Mouse (Mus musculus) E14TG2a.4 (cell line): ENCODE results near the gene Upp2.
A peak's percentile ranks its signal among the peaks of the same experiment; 100 is the strongest.

Source experiments
- H3K27me3 ChIP-seq: 2 replicates; pipeline ENCODE4 v1.6.1; 2014; ENCODE audit warnings: low read length, control low read depth; ENCODE audit not compliant: insufficient read depth
- H3K36me3 ChIP-seq: 2 replicates; pipeline ENCODE4 v1.6.1; 2014; ENCODE audit warnings: low read length, control low read depth; ENCODE audit not compliant: insufficient read depth
- H3K4me1 ChIP-seq: replicated peaks from 2 replicates; pipeline ENCODE4 v1.6.1; 2014; ENCODE audit warnings: low read depth, low read length, control low read depth
- H3K4me3 ChIP-seq: replicated peaks from 2 replicates; pipeline ENCODE4 v1.5.1; 2014; ENCODE audit warnings: mild to moderate bottlenecking, low read length
- H3K9me3 ChIP-seq: 2 replicates; pipeline ENCODE4 v1.6.1; 2014; ENCODE audit warnings: low read length, control low read depth
- CTCF ChIP-seq: conservative IDR thresholded peaks from 2 replicates; pipeline ENCODE4 v1.5.1; 2014; ENCODE audit warnings: low read length
- NANOG ChIP-seq: IDR thresholded peaks from 2 replicates; pipeline ENCODE4 v1.6.1; 2014; ENCODE audit warnings: borderline replicate concordance, low read length, mixed read lengths
- POU5F1 ChIP-seq: IDR thresholded peaks from 2 replicates; pipeline ENCODE4 v1.6.1; 2014; ENCODE audit warnings: low read length, borderline replicate concordance

Gene Upp2

DNA sequence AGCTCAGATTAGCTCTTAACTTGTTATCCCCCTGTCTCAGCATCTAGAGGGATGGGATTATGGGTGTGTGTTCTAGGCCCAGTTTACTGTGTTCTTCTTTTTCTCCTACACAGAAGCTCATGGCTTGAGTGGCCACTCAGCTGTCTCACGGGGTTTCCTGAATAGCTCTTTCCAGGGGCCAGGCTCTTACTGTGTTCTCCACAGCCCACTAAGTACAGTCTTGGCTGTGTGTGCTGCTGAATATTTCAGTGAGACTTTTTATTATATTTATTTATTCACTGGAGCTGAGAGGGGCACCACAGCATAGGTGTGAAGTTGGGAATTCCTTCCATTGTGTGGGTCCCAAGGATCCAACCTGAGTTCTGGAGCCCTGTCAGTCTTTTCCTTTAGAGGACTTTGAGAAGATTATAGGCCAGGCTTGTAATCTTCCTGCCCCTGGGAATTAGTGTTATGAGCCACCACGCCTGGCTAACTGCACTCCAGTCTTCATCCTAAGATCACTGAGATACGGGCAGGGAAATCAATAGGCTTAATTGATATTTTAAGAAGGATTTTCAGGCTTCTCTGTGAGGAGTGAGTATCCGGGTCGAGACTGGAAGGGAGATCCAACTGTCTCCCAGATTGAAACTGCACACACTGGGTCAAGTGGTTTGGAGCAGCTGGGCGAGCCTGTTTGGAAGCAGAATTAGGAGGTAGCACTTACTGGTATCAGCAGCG is 96.5 kb downstream of the Upp2 start:
- H3K4me3 ChIP-seq, result no peak overlapping the region
- H3K9me3 ChIP-seq, result no peaks in the 10 kb centered on the region
- peaks cover 30% of the 10 kb centered on the region for H3K4me1 ChIP-seq
- no peaks in the 10 kb centered on the region for H3K36me3 ChIP-seq
- no peak for TF ChIP-seq CTCF
- TF ChIP-seq NANOG, result no peak
- no peaks in the 10 kb centered on the region for H3K27me3 ChIP-seq

DNA sequence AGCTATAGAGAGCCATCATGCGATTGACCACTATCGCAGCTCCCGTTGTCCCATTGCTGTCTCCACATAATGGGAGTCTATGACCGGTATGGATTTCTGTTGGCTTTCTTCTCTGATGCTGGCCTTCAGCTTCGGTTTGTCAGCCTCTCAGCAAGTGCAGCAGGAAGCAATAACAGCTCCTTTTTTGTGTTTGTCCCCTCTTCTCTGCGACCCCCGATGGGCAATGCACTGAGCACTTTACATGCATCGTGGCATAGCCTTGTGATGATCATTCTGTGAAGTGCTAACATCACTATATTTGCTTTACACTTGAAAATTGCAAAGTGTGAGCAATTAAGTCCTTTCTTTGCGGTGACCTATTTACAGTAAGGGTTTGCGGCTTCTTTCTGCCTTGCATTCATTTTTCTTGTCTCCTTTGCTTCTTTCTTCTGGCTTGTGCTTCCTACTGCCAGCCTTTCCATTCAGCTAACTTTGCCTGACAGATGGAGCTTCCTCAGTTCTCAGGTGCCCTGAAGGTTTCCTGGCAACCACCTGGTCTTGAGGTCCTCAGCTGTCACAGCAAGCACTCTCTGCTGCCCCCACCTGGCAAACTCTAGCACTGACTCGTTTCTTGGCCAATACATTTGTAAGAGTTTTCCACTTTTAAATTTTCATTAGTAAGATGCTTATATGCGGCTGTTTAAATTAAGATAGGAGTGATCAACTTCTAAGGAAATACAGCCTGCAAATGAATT is 98.2 kb downstream of the Upp2 start:
- Histone ChIP-seq H3K9me3 (no peaks in the 10 kb centered on the region), H3K4me3 (no peak overlapping the region), H3K4me1 (peaks cover 22% of the 10 kb centered on the region), H3K36me3 (no peaks in the 10 kb centered on the region), H3K27me3 (no peaks in the 10 kb centered on the region)
- TF ChIP-seq NANOG (no peak), CTCF (peak; percentile 95)

DNA sequence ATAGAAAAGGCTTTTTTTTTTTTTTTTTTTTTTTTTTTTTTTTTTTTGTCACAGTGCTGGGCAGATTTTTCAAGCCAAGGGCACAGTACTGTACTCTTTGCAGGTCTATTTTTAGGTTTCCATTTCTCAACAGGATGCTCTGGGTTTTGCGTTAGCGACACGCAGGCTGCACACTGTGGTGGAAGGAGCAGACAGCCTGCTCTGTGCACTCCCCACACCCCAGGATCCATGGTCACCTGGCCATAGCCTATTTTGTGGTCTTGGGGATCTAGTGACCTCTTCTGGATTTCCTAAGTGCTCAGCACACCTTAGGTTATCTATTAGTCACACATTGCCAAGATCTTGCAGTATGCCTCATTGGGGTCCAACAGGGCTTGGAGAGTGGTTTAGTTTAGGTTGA is 100.2 kb downstream of the Upp2 start:
- Histone ChIP-seq H3K36me3 (no peaks in the 10 kb centered on the region), H3K9me3 (peaks cover 18% of the 10 kb centered on the region), H3K4me1 (peaks cover 7% of the 10 kb centered on the region), H3K4me3 (no peak overlapping the region), H3K27me3 (no peaks in the 10 kb centered on the region)
- no peak for TF ChIP-seq CTCF
- no peak for TF ChIP-seq NANOG
- TF ChIP-seq POU5F1, result no peak

DNA sequence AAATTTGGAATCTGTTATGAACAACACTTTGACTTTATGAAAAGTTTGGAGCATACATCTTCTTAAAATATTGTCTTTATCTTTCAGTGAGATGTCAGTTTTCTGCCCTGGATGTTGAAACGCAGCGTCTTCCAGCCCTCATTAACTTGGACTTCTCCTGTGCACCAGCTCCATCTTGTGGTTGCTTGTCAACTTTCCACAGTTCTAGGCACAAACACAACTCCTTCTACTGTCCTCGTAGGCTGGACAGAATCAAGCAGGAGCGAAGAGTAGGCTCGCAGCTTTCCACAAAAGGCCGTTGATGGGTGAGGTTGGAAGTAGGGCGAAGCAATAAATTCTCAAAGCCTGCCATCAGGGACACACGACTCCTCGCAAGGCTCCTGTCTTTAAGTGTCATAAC is 100.9 kb downstream of the Upp2 start:
- Histone ChIP-seq H3K9me3 (peaks cover 25% of the 10 kb centered on the region), H3K4me3 (no peak overlapping the region), H3K36me3 (no peaks in the 10 kb centered on the region), H3K4me1 (peaks cover 7% of the 10 kb centered on the region), H3K27me3 (no peaks in the 10 kb centered on the region)
- TF ChIP-seq NANOG (no peak), CTCF (peak; percentile 51)

DNA sequence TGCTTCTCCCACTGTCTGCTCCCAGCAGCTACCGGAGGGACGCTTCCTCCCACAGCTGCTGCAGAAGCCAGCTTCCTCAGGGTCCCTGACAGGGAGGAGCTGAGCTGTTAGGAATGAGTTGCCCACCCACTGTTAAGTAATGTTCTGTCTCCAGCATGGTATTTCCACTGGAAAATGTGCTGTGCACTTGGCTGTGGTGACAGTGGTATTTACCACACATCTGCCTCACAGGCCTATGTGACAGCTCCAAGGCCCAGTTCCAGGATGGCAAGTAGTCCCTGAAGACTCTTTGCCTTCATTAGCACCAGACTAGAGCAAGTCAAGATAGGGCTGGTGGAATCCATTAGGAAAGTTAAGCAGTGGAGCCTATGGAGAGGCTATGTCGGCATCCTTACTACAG is 102.0 kb downstream of the Upp2 start:
- TF ChIP-seq CTCF (no peak), POU5F1 (no peak), NANOG (no peak)
- peaks cover 7% of the 10 kb centered on the region for H3K4me1 ChIP-seq
- peaks cover 36% of the 10 kb centered on the region for H3K9me3 ChIP-seq
- no peak overlapping the region for H3K4me3 ChIP-seq
- H3K27me3 ChIP-seq, result no peaks in the 10 kb centered on the region
- peaks cover 5% of the 10 kb centered on the region for H3K36me3 ChIP-seq

DNA sequence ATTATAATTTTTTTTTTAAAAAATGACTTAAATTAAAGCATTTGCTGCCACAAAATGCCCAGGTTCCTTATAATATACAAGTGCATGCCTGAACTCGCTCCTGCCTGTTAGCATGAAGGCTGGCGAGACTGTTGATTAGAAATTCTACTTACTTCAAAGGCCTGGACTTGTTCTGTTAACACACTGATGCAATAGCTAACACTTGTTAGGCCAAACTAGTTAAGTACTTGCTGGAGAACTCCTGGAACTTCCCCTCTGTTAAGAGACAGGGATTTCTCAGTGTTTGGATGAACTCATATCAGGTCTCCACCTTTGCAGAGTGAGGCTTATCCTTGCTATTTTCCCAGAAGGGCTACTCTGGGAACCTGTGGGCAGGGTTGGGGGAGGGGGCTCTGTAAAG is 105.4 kb downstream of the Upp2 start:
- H3K9me3 ChIP-seq, result peaks cover 43% of the 10 kb centered on the region
- H3K36me3 ChIP-seq, result peaks cover 5% of the 10 kb centered on the region
- no peak for TF ChIP-seq CTCF
- no peak for TF ChIP-seq POU5F1
- no peak for TF ChIP-seq NANOG
- no peak overlapping the region for H3K4me3 ChIP-seq
- no peaks in the 10 kb centered on the region for H3K4me1 ChIP-seq
- no peaks in the 10 kb centered on the region for H3K27me3 ChIP-seq

DNA sequence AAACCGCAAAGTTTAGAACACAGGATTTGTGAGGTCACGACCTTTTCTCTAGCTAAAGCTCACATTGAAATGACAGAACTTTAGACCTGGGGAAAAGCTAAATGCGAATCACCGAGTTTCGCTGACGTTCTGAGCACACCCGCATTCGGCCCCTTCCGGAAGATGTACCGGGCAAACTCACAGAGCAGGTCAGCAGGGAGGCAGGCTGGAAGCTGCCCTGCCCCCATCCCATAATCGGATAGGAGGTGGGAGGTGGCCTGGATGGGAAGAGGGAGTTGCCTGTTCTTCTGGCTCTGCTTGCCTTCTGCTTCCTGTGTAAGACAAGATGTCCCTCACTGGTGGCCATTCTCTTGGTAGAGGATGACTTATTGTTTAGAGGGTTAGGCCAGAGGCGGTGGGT is 112.9 kb downstream of the Upp2 start:
- no peaks in the 10 kb centered on the region for H3K27me3 ChIP-seq
- no peak for TF ChIP-seq CTCF
- no peak for TF ChIP-seq NANOG
- no peak for TF ChIP-seq POU5F1
- H3K9me3 ChIP-seq, result peaks cover 30% of the 10 kb centered on the region
- H3K4me3 ChIP-seq, result no peak overlapping the region
- H3K4me1 ChIP-seq, result no peaks in the 10 kb centered on the region
- H3K36me3 ChIP-seq, result no peaks in the 10 kb centered on the region

DNA sequence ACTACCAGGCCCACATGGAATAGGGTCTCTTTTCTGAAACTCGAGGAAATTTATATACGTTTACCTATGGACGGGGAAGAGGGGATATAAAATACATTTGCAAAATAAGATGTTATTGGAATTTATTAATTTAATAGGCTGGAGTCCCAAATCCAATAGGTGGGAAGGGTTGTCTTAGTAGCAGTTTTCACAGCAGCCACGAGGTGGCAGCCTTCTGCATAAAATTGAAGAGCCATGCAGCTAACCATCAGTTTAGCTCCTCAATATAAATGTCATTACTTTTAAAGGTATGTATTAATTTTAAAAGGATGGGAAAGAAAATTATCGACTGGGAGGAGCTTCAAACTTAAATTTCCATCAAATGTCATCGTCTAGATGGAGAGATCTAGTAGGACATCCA is 113.7 kb downstream of the Upp2 start:
- Histone ChIP-seq H3K9me3 (peaks cover 30% of the 10 kb centered on the region), H3K4me3 (no peak overlapping the region), H3K36me3 (no peaks in the 10 kb centered on the region), H3K27me3 (no peaks in the 10 kb centered on the region), H3K4me1 (no peaks in the 10 kb centered on the region)
- TF ChIP-seq POU5F1 (no peak), CTCF (peak; percentile 58), NANOG (no peak)

DNA sequence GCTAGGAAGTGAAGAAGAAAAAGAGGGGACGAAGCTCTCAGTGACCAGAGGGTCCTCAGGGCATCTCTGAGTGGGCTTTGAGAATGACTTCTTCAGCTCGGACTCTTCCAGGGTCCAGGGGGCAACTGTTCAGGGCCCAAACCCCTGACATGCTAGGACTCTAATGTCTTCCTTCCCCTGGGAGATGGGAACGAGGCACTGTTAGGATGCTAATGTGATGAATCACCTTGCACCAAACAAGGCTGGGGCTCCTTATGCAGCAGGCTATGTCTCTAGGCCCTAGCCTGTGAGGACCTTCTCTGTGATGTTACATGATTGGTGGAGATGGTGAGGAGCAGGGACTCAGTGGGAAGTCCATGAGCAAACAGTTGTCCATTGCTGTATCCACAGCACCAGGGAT is 114.3 kb downstream of the Upp2 start:
- Histone ChIP-seq H3K9me3 (peaks cover 30% of the 10 kb centered on the region), H3K27me3 (no peaks in the 10 kb centered on the region), H3K4me3 (no peak overlapping the region), H3K36me3 (no peaks in the 10 kb centered on the region), H3K4me1 (no peaks in the 10 kb centered on the region)
- TF ChIP-seq POU5F1, result no peak
- TF ChIP-seq NANOG, result no peak
- TF ChIP-seq CTCF, result no peak
